In the genomic region with DNA sequence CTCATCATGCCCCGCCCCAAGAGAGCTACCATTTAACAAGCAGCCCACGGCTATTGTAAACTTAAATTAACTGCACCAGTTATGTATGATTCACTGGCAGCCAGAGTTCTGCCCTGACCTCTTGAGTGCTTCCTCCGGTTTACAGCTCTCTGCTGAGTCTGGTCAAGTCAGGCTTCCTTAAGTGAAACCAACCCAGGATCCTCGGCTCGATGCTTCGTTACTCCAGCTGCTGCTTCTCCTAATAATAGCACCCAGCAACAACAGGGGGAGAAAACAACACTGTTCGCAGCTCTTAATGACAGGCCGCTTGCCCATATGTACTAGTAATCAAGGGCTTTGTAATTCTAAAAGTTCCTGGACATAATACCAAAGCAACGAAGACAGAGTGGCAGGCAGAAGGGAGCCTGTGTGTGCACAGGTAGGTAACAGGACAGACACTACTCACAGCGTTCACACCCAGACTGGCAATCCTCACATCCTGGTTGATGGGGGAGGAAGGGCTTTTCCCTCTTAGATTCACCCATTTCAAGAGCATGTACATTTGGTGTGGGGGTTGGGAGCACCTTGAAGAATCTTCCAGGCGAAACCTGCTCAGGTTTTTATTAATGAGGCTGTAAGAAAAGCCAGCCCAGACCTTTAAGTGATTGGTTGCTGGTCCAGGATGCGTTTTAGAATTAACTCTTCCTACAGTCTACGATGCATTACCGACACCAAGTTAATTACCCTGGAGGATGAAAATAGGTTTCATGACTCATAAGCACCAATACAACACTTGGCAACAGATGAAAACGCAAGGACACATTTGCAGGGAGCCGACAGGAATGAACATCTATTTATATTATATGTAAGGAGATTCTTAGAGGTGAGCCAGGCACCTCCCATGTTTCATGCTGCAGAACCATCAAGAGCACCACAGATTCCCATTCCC, we compare ENCODE assay signal across 9 mouse cellular contexts. TPM values are rescaled to one million over a fixed set of nuclear protein-coding genes. Genes with fewer than 3 reads are reported as not detected.
DNase-seq lines count a peak whose midpoint lies in the region; ATAC-seq lines count a peak whose summit lies in the region.
"Had no signal": no experiment of that assay in that cellular context is flagged by ENCODE, and none has a peak within 500 bp of the region (broad histone marks: within the 10 kb centered on the region; RNA-seq: fewer than 3 reads in every experiment).

No protein-coding gene starts in this region.

- no peaks in the 10 kb centered on the region for H3K36me3 ChIP-seq in forebrain, embryonic 16.5 days (ENCODE audit: control insufficient read depth, insufficient read depth)
- H3K36me3 ChIP-seq in limb, embryonic 12.5 days: peaks cover 5% of the 10 kb centered on the region; the same call in 1 of the 2 replicates

- no peak overlapping the region for H3K4me3 ChIP-seq in forebrain, embryonic 16.5 days (replicated peaks; ENCODE audit: low read length)
- H3K4me3 ChIP-seq in limb, embryonic 12.5 days (replicated peaks): no peak overlapping the region

- peak; percentile 93 for DNase-seq in heart, adult 11 months
- no peak for DNase-seq in heart, postnatal 14 days
- DNase-seq in 3T3-L1 (ENCODE audit: low read depth, low spot score): peak; percentile 64
- no peak for DNase-seq in frontal cortex, postnatal 25 days (ENCODE audit: low spot score in 2 of 2)
- DNase-seq in cerebellum, adult 8-10 months: no peak
- DNase-seq in layer of hippocampus, adult 9-11 months: no peak
- DNase-seq: layer of hippocampus, postnatal 36 days had no signal

- peak overlapping the region; percentile 60 for H3K4me2 ChIP-seq in forebrain, embryonic 16.5 days (ENCODE audit: low read length)
- peak overlapping the region; percentile 16 for H3K4me2 ChIP-seq in limb, embryonic 12.5 days

- peak overlapping the region; percentile 30 for H3K27ac ChIP-seq in forebrain, embryonic 16.5 days (ENCODE audit: low read length)
- peak overlapping the region; percentile 69; the same call in 1 of the 2 replicates for H3K27ac ChIP-seq in limb, embryonic 12.5 days

- H3K27me3 ChIP-seq in forebrain, embryonic 16.5 days (replicated peaks; ENCODE audit: control insufficient read depth, insufficient read depth, low read length): no peaks in the 10 kb centered on the region
- no peaks in the 10 kb centered on the region for H3K27me3 ChIP-seq in limb, embryonic 12.5 days

- H3K4me1 ChIP-seq in forebrain, embryonic 16.5 days (replicated peaks; ENCODE audit: control insufficient read depth, insufficient read depth, low read length): peaks cover 26% of the 10 kb centered on the region
- H3K4me1 ChIP-seq in limb, embryonic 12.5 days (replicated peaks): peaks cover 45% of the 10 kb centered on the region

- no peak for ATAC-seq in forebrain, embryonic 16.5 days
- no peak for ATAC-seq in limb, embryonic 12.5 days (ENCODE audit: insufficient number of reproducible peaks, insufficient read depth, low FRiP score, low TSS enrichment, low read depth)

- intact Hi-C loops in heart, postnatal 14 days (cut with DNase I): no loop called here

- H3K9ac ChIP-seq in forebrain, embryonic 16.5 days (replicated peaks; ENCODE audit: low read depth, low read length): 0 out of 2 replicates have a peak overlapping the region, but pooled peaks have one; percentile 16
- no peak overlapping the region for H3K9ac ChIP-seq in limb, embryonic 12.5 days (replicated peaks)

- 45% methylated on average over 16 of the region's 16 CpGs for WGBS in forebrain, embryonic 16.5 days
- 38% methylated on average over 16 of the region's 16 CpGs for WGBS in limb, embryonic 12.5 days

- H3K9me3 ChIP-seq in forebrain, embryonic 16.5 days (ENCODE audit: control insufficient read depth, low read length): no peaks in the 10 kb centered on the region
- no peaks in the 10 kb centered on the region for H3K9me3 ChIP-seq in limb, embryonic 12.5 days

RNA-seq across cellular contexts. Expression of a gene that starts 5.9 kb away (rescaled TPM):
- total RNA-seq in heart, postnatal 14 days (2021): 10 to 100 TPM; 44.7 to 51.8 TPM
- polyA plus RNA-seq in forebrain, embryonic 16.5 days (2015; fragmentation: Nextera tagmentation; extraction: Ambion mirVana): 67.0 and 74.0 TPM in 2 replicates
- 55.7 and 57.2 TPM in 2 replicates for polyA plus RNA-seq in limb, embryonic 12.5 days (2016; fragmentation: Nextera tagmentation; extraction: Ambion mirVana)

Comparison
In these comparisons a context has a peak if more than half of its experiments do, and no peak if none do; other contexts are left out.
1. DNase-seq: peak in heart, adult 11 months (single experiment) and 3T3-L1 (single experiment); none in heart, postnatal 14 days (0 of 2), frontal cortex, postnatal 25 days (0 of 2), cerebellum, adult 8-10 months (single experiment) and layer of hippocampus, adult 9-11 months (single experiment).